Mouse (Mus musculus): Measurements from ENCODE around the gene Mecom. TPM values are rescaled to one million over a fixed set of nuclear protein-coding genes. Genes with fewer than 3 reads are reported as not detected.

Mecom gene
- polyA plus RNA-seq, 1 experiment from 2014 or later, result 77.5 TPM

GRCm38 (mm10) chr3:30277569-30277968 lies 270.2 kb downstream of the Mecom start:
- Histone ChIP-seq H3K4me3 (ENCODE audit: low read depth, low read length) (no peak overlapping the region), H3K9ac (no peak overlapping the region), H3K4me1 (ENCODE audit: insufficient read depth) (no peaks in the 10 kb centered on the region), H3K9me3 (ENCODE audit: low read depth, low read length) (no peaks in the 10 kb centered on the region), H3K27ac (ENCODE audit: low read depth) (no peak overlapping the region), H3K36me3 (ENCODE audit: insufficient read depth) (no peaks in the 10 kb centered on the region), H3K27me3 (ENCODE audit: insufficient read depth, low read length) (no peaks in the 10 kb centered on the region), H3K4me2 (no peak overlapping the region)
- ATAC-seq (ENCODE audit: insufficient read depth) (no peak), DNase-seq (no peak)
- WGBS, result 74% methylated on average over 10 of the region's 10 CpGs
- TF ChIP-seq CTCF (IDR thresholded peaks at IDR 0.05; ENCODE audit: low read depth), result no peak

GRCm38 (mm10) chr3:30276099-30276498 lies 271.7 kb downstream of the Mecom start:
- DNase-seq (no peak), ATAC-seq (ENCODE audit: insufficient read depth) (no peak)
- H3K4me3 ChIP-seq (ENCODE audit: low read depth, low read length), result no peak overlapping the region
- no peak for TF ChIP-seq CTCF (IDR thresholded peaks at IDR 0.05; ENCODE audit: low read depth)
- H3K4me2 ChIP-seq, result no peak overlapping the region
- H3K27me3 ChIP-seq (ENCODE audit: insufficient read depth, low read length), result no peaks in the 10 kb centered on the region
- 91% methylated on average over 8 of the region's 8 CpGs for WGBS
- no peak overlapping the region for H3K9ac ChIP-seq
- no peaks in the 10 kb centered on the region for H3K36me3 ChIP-seq (ENCODE audit: insufficient read depth)
- H3K27ac ChIP-seq (ENCODE audit: low read depth), result no peak overlapping the region
- H3K9me3 ChIP-seq (ENCODE audit: low read depth, low read length), result no peaks in the 10 kb centered on the region
- H3K4me1 ChIP-seq (ENCODE audit: insufficient read depth), result 0 out of 2 replicates have a peak, but pooled peaks cover 3% of the 10 kb centered on the region

GRCm38 (mm10) chr3:30269253-30269652 lies 278.6 kb downstream of the Mecom start:
- Histone ChIP-seq H3K4me1 (ENCODE audit: insufficient read depth) (0 out of 2 replicates have a peak, but pooled peaks cover 3% of the 10 kb centered on the region), H3K9me3 (ENCODE audit: low read depth, low read length) (no peaks in the 10 kb centered on the region), H3K4me3 (ENCODE audit: low read depth, low read length) (no peak overlapping the region), H3K27ac (ENCODE audit: low read depth) (no peak overlapping the region), H3K27me3 (ENCODE audit: insufficient read depth, low read length) (no peaks in the 10 kb centered on the region), H3K4me2 (no peak overlapping the region), H3K9ac (no peak overlapping the region), H3K36me3 (ENCODE audit: insufficient read depth) (no peaks in the 10 kb centered on the region)
- WGBS, result 67% methylated on average over 3 of the region's 3 CpGs
- DNase-seq (no peak), ATAC-seq (ENCODE audit: insufficient read depth) (no peak)
- peak; percentile 45 for TF ChIP-seq CTCF (IDR thresholded peaks at IDR 0.05; ENCODE audit: low read depth)

- ATAC-seq (ENCODE audit: insufficient read depth) (no peak), DNase-seq (peak; percentile 54)
- Histone ChIP-seq H3K36me3 (ENCODE audit: insufficient read depth) (no peaks in the 10 kb centered on the region), H3K4me3 (ENCODE audit: low read depth, low read length) (no peak overlapping the region), H3K4me2 (no peak overlapping the region), H3K4me1 (ENCODE audit: insufficient read depth) (peaks cover 15% of the 10 kb centered on the region), H3K9me3 (ENCODE audit: low read depth, low read length) (no peaks in the 10 kb centered on the region), H3K27ac (ENCODE audit: low read depth) (peak overlapping the region; percentile 59; the same call in 1 of the 2 replicates), H3K9ac (no peak overlapping the region), H3K27me3 (ENCODE audit: insufficient read depth, low read length) (no peaks in the 10 kb centered on the region)
- no peak for TF ChIP-seq CTCF (IDR thresholded peaks at IDR 0.05; ENCODE audit: low read depth)
- 28% methylated on average over 4 of the region's 4 CpGs for WGBS
Observed at GRCm38 (mm10) chr3:30260945-30261344, 286.9 kb downstream of the Mecom start.

- no peak for TF ChIP-seq CTCF (IDR thresholded peaks at IDR 0.05; ENCODE audit: low read depth)
- H3K36me3 ChIP-seq (ENCODE audit: insufficient read depth), result no peaks in the 10 kb centered on the region
- no peak overlapping the region for H3K9ac ChIP-seq
- ATAC-seq (ENCODE audit: insufficient read depth) (0 out of 2 replicates have a peak, but pooled peaks have one; percentile 49), DNase-seq (no peak)
- WGBS, result 27% methylated on average over 10 of the region's 10 CpGs
- H3K4me1 ChIP-seq (ENCODE audit: insufficient read depth), result peaks cover 15% of the 10 kb centered on the region
- H3K27ac ChIP-seq (ENCODE audit: low read depth), result no peak overlapping the region
- H3K4me3 ChIP-seq (ENCODE audit: low read depth, low read length), result no peak overlapping the region
- H3K4me2 ChIP-seq, result no peak overlapping the region
- H3K9me3 ChIP-seq (ENCODE audit: low read depth, low read length), result no peaks in the 10 kb centered on the region
- H3K27me3 ChIP-seq (ENCODE audit: insufficient read depth, low read length), result no peaks in the 10 kb centered on the region
Observed at GRCm38 (mm10) chr3:30258421-30258820, 289.4 kb downstream of the Mecom start.

DNA sequence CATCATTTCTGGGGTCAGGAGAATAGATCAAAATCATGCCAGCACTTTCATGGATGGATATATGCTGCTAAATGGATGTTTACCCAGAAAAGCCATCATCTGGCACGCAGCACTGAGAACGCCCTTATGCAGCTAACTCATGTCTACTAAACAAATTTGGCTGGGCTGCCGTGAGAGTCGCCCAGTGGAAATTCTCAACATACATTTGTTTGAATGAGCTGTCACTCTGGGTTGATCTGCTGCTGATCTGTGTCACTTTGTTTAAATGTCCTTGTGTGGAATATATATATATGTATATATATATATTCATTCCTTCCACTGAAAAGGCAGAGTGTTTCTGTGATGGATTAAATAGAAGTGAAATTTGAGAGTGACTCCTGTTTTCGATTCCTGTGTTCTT lies 290.0 kb downstream of the Mecom start:
- H3K4me1 ChIP-seq (ENCODE audit: insufficient read depth), result peaks cover 15% of the 10 kb centered on the region
- no peaks in the 10 kb centered on the region for H3K27me3 ChIP-seq (ENCODE audit: insufficient read depth, low read length)
- H3K9me3 ChIP-seq (ENCODE audit: low read depth, low read length), result no peaks in the 10 kb centered on the region
- no peak for TF ChIP-seq CTCF (IDR thresholded peaks at IDR 0.05; ENCODE audit: low read depth)
- no peak overlapping the region for H3K27ac ChIP-seq (ENCODE audit: low read depth)
- 25% methylated on average over 5 of the region's 5 CpGs for WGBS
- H3K4me2 ChIP-seq, result no peak overlapping the region
- DNase-seq, result peak; percentile 74
- peak; percentile 44; the same call in 1 of the 2 replicates for ATAC-seq (ENCODE audit: insufficient read depth)
- H3K36me3 ChIP-seq (ENCODE audit: insufficient read depth), result no peaks in the 10 kb centered on the region
- no peak overlapping the region for H3K9ac ChIP-seq
- no peak overlapping the region for H3K4me3 ChIP-seq (ENCODE audit: low read depth, low read length)

GRCm38 (mm10) chr3:30256896-30257295 lies 290.9 kb downstream of the Mecom start:
- Histone ChIP-seq H3K4me3 (ENCODE audit: low read depth, low read length) (no peak overlapping the region), H3K9me3 (ENCODE audit: low read depth, low read length) (no peaks in the 10 kb centered on the region), H3K27me3 (ENCODE audit: insufficient read depth, low read length) (no peaks in the 10 kb centered on the region), H3K36me3 (ENCODE audit: insufficient read depth) (no peaks in the 10 kb centered on the region), H3K4me1 (ENCODE audit: insufficient read depth) (peaks cover 15% of the 10 kb centered on the region), H3K9ac (no peak overlapping the region), H3K4me2 (no peak overlapping the region), H3K27ac (ENCODE audit: low read depth) (no peak overlapping the region)
- no peak for TF ChIP-seq CTCF (IDR thresholded peaks at IDR 0.05; ENCODE audit: low read depth)
- ATAC-seq (ENCODE audit: insufficient read depth) (no peak), DNase-seq (no peak)
- 82% methylated on average over 7 of the region's 7 CpGs for WGBS

GRCm38 (mm10) chr3:30255828-30256227 lies 292.0 kb downstream of the Mecom start:
- ATAC-seq (ENCODE audit: insufficient read depth) (no peak), DNase-seq (no peak)
- Histone ChIP-seq H3K27ac (ENCODE audit: low read depth) (no peak overlapping the region), H3K4me1 (ENCODE audit: insufficient read depth) (peaks cover 13% of the 10 kb centered on the region), H3K36me3 (ENCODE audit: insufficient read depth) (no peaks in the 10 kb centered on the region), H3K9ac (no peak overlapping the region), H3K4me3 (ENCODE audit: low read depth, low read length) (no peak overlapping the region), H3K27me3 (ENCODE audit: insufficient read depth, low read length) (no peaks in the 10 kb centered on the region), H3K9me3 (ENCODE audit: low read depth, low read length) (no peaks in the 10 kb centered on the region), H3K4me2 (no peak overlapping the region)
- WGBS, result 83% methylated on average over 5 of the region's 5 CpGs
- TF ChIP-seq CTCF (IDR thresholded peaks at IDR 0.05; ENCODE audit: low read depth), result no peak
